Mouse (Mus musculus): ENCODE data around the gene Zfp553. TPM values are rescaled to one million over a fixed set of nuclear protein-coding genes. Genes with fewer than 3 reads are reported as not detected.

Gene Zfp553
- polyA plus RNA-seq, 1 experiment from 2014 or later, result 14.0 TPM

DNA sequence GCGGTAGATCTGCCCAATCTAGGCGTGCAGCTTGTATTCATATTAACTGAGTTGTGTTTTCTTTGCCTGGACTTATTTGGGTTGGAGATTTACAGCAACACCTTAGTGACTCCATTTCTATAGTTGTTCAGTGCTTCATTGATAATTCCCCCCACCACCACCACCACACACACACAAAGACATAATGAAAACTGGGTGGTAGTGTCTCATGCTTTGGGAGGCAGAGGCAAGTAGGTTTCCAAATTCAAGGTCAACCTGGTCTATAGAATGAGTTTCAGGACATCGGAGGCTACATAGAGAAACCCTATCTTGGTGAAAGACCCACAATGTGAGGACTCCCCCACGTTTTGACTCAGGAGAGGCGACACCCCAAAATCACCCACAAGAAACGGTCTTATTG lies 8.2 kb upstream of the Zfp553 start:
- no peak overlapping the region for H3K4me3 ChIP-seq (ENCODE audit: low read depth, low read length)
- H3K27ac ChIP-seq (replicated peaks; ENCODE audit: low read depth, low read length), result no peak overlapping the region
- ATAC-seq (ENCODE audit: low read depth), result no peak
- no peaks in the 10 kb centered on the region for H3K36me3 ChIP-seq (ENCODE audit: control insufficient read depth, insufficient read depth, low read length)
- H3K4me1 ChIP-seq (ENCODE audit: control insufficient read depth, insufficient read depth, low read length), result no peaks in the 10 kb centered on the region
- 90% methylated on average over 6 of the region's 6 CpGs for WGBS
- H3K4me2 ChIP-seq (ENCODE audit: low read depth, low read length), result no peak overlapping the region
- no peaks in the 10 kb centered on the region for H3K9me3 ChIP-seq (ENCODE audit: control insufficient read depth, low read length)
- no peaks in the 10 kb centered on the region for H3K27me3 ChIP-seq (replicated peaks; ENCODE audit: control insufficient read depth, insufficient read depth, low read length)
- H3K9ac ChIP-seq (ENCODE audit: low read depth, low read length), result no peak overlapping the region
- no peak for DNase-seq (ENCODE audit: low spot score)

GRCm38 (mm10) chr7:127225147-127225995 lies 7.5 kb upstream of the Zfp553 start:
- 83% methylated on average over 11 of the region's 11 CpGs for WGBS
- DNase-seq (ENCODE audit: low spot score), result no peak
- Histone ChIP-seq H3K27ac (replicated peaks; ENCODE audit: low read depth, low read length) (no peak overlapping the region), H3K9ac (ENCODE audit: low read depth, low read length) (no peak overlapping the region), H3K4me1 (ENCODE audit: control insufficient read depth, insufficient read depth, low read length) (no peaks in the 10 kb centered on the region), H3K9me3 (ENCODE audit: control insufficient read depth, low read length) (no peaks in the 10 kb centered on the region), H3K4me2 (ENCODE audit: low read depth, low read length) (no peak overlapping the region), H3K27me3 (replicated peaks; ENCODE audit: control insufficient read depth, insufficient read depth, low read length) (no peaks in the 10 kb centered on the region), H3K4me3 (ENCODE audit: low read depth, low read length) (no peak overlapping the region), H3K36me3 (ENCODE audit: control insufficient read depth, insufficient read depth, low read length) (0 out of 2 replicates have a peak, but pooled peaks cover 2% of the 10 kb centered on the region)
- ATAC-seq (ENCODE audit: low read depth), result no peak

GRCm38 (mm10) chr7:127228615-127229303 lies 4.1 kb upstream of the Zfp553 start:
- WGBS, result 70% methylated on average over 4 of the region's 4 CpGs
- Histone ChIP-seq H3K4me2 (ENCODE audit: low read depth, low read length) (no peak overlapping the region), H3K27ac (replicated peaks; ENCODE audit: low read depth, low read length) (no peak overlapping the region), H3K4me3 (ENCODE audit: low read depth, low read length) (no peak overlapping the region), H3K9me3 (ENCODE audit: control insufficient read depth, low read length) (no peaks in the 10 kb centered on the region), H3K4me1 (ENCODE audit: control insufficient read depth, insufficient read depth, low read length) (peaks cover 15% of the 10 kb centered on the region), H3K9ac (ENCODE audit: low read depth, low read length) (no peak overlapping the region), H3K36me3 (ENCODE audit: control insufficient read depth, insufficient read depth, low read length) (peaks cover 9% of the 10 kb centered on the region; the same call in 1 of the 2 replicates), H3K27me3 (replicated peaks; ENCODE audit: control insufficient read depth, insufficient read depth, low read length) (no peaks in the 10 kb centered on the region)
- ATAC-seq (ENCODE audit: low read depth) (0 out of 2 replicates have a peak, but pooled peaks have one; percentile 22), DNase-seq (ENCODE audit: low spot score) (peak; percentile 81)

DNA sequence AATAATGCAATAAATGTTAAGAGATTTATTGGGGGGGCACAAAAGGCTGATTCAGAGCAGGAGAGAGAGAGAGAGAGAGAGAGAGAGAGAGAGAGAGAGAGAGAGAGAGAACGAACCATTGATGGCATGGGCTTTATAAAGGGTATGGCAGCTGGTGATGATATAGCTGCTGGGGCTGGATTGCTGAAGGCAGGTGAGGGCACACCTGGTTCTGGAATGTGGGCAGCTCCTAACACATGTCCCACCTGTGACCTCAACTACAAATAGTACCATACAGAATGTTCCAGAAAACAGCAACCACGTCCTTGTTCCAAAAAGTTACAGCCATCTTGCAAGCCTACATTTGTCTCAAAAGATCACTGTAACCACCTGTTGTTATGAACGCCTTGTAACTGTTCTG lies 1.5 kb upstream of the Zfp553 start:
- Histone ChIP-seq H3K9ac (ENCODE audit: low read depth, low read length) (peak overlapping the region; percentile 90), H3K27me3 (replicated peaks; ENCODE audit: control insufficient read depth, insufficient read depth, low read length) (no peaks in the 10 kb centered on the region), H3K4me2 (ENCODE audit: low read depth, low read length) (peak overlapping the region; percentile 77), H3K4me1 (ENCODE audit: control insufficient read depth, insufficient read depth, low read length) (peaks cover 21% of the 10 kb centered on the region), H3K27ac (replicated peaks; ENCODE audit: low read depth, low read length) (0 out of 2 replicates have a peak overlapping the region, but pooled peaks have one; percentile 96), H3K9me3 (ENCODE audit: control insufficient read depth, low read length) (no peaks in the 10 kb centered on the region), H3K36me3 (ENCODE audit: control insufficient read depth, insufficient read depth, low read length) (peaks cover 27% of the 10 kb centered on the region), H3K4me3 (ENCODE audit: low read depth, low read length) (peak overlapping the region; percentile 93)
- no peak for ATAC-seq (ENCODE audit: low read depth)
- whole genome bisulfite sequencing, result 43% methylated on average over 3 of the region's 3 CpGs
- DNase-seq (ENCODE audit: low spot score), result no peak

- Histone ChIP-seq H3K4me1 (ENCODE audit: control insufficient read depth, insufficient read depth, low read length) (peaks cover 21% of the 10 kb centered on the region), H3K27ac (replicated peaks; ENCODE audit: low read depth, low read length) (peak overlapping the region; percentile 96), H3K9me3 (ENCODE audit: control insufficient read depth, low read length) (no peaks in the 10 kb centered on the region), H3K36me3 (ENCODE audit: control insufficient read depth, insufficient read depth, low read length) (peaks cover 34% of the 10 kb centered on the region), H3K9ac (ENCODE audit: low read depth, low read length) (peak overlapping the region; percentile 90), H3K4me2 (ENCODE audit: low read depth, low read length) (peak overlapping the region; percentile 77), H3K27me3 (replicated peaks; ENCODE audit: control insufficient read depth, insufficient read depth, low read length) (no peaks in the 10 kb centered on the region), H3K4me3 (ENCODE audit: low read depth, low read length) (peak overlapping the region; percentile 93)
- ATAC-seq (ENCODE audit: low read depth), result no peak
- DNase-seq (ENCODE audit: low spot score), result no peak
- WGBS, result 5% methylated on average over 20 of the region's 20 CpGs
These were observed 837 bp upstream of the Zfp553 start for GRCm38 (mm10) chr7:127231826-127232621.

DNA sequence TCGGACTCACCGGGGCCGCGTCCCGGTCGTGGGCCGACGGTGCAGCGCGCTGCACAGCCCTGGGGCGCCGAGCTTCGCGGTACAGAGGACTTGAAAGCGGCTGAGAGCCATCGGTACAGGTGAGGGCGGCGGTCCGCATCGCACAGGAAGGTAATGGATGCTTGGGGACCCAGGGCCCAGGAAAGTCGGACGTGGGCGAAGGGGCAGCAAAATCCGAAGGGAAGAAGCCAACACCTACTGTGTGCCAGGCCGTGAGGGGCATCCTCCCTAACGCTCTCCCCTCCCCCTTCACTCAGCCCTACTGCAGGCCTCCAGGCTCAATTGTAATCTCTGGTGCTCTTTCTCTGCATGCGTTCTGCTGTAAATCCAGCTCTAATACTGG lies 498 bp downstream of the Zfp553 start:
- peak overlapping the region; percentile 90 for H3K9ac ChIP-seq (ENCODE audit: low read depth, low read length)
- WGBS, result 0% methylated on average over 20 of the region's 27 CpGs
- peak; percentile 20; the same call in 1 of the 2 replicates for ATAC-seq (ENCODE audit: low read depth)
- H3K4me3 ChIP-seq (ENCODE audit: low read depth, low read length), result peak overlapping the region; percentile 93
- no peaks in the 10 kb centered on the region for H3K9me3 ChIP-seq (ENCODE audit: control insufficient read depth, low read length)
- peak overlapping the region; percentile 77 for H3K4me2 ChIP-seq (ENCODE audit: low read depth, low read length)
- peak; percentile 39 for DNase-seq (ENCODE audit: low spot score)
- peak overlapping the region; percentile 96 for H3K27ac ChIP-seq (replicated peaks; ENCODE audit: low read depth, low read length)
- H3K27me3 ChIP-seq (replicated peaks; ENCODE audit: control insufficient read depth, insufficient read depth, low read length), result no peaks in the 10 kb centered on the region
- H3K4me1 ChIP-seq (ENCODE audit: control insufficient read depth, insufficient read depth, low read length), result peaks cover 21% of the 10 kb centered on the region
- H3K36me3 ChIP-seq (ENCODE audit: control insufficient read depth, insufficient read depth, low read length), result peaks cover 47% of the 10 kb centered on the region

DNA sequence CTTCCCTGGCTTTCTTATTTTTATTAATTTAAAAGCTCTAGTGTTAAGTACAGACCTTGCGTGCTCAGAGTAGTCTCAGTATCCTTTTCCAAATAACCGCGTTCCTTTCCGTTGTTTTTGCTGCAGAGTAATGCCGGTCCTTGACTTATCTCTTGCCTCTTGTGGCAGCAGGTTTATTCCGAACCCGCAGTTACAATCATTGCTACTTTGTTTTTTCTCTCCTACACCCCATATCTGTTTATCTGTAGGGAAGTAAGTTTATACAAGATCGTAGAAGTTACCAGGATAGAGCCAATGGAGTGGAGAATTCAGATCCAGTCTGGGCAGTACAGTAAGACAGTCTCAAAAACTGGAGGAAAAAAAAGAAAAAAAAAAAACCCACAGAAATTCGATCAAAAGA lies 904 bp downstream of the Zfp553 start:
- ATAC-seq (ENCODE audit: low read depth) (no peak), DNase-seq (ENCODE audit: low spot score) (no peak)
- Histone ChIP-seq H3K4me3 (ENCODE audit: low read depth, low read length) (peak overlapping the region; percentile 93), H3K27ac (replicated peaks; ENCODE audit: low read depth, low read length) (peak overlapping the region; percentile 96), H3K9me3 (ENCODE audit: control insufficient read depth, low read length) (no peaks in the 10 kb centered on the region), H3K9ac (ENCODE audit: low read depth, low read length) (peak overlapping the region; percentile 90), H3K4me1 (ENCODE audit: control insufficient read depth, insufficient read depth, low read length) (peaks cover 21% of the 10 kb centered on the region), H3K4me2 (ENCODE audit: low read depth, low read length) (peak overlapping the region; percentile 77), H3K36me3 (ENCODE audit: control insufficient read depth, insufficient read depth, low read length) (peaks cover 51% of the 10 kb centered on the region), H3K27me3 (replicated peaks; ENCODE audit: control insufficient read depth, insufficient read depth, low read length) (no peaks in the 10 kb centered on the region)
- WGBS, result 5% methylated on average over 9 of the region's 9 CpGs

DNA sequence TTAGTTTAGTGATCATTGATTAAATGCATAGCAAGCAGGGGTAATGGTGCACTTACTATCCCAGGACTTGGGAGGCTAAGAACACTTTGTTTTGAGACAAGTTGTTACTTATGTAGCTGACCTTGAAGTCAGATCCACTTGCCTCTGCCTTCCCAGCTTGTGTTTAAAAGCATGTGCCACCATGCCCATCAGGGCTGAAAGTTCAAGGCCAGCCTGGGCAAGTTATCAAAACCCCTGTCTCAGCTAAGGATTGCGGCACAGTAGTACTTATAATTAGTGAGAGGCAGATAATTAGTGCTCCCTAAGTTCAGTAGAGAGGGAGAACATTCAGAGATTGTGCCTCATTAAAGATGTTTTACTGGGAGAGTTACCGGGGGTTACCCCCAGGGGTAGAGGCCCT lies 1.9 kb downstream of the Zfp553 start:
- peak overlapping the region; percentile 77; the same call in 1 of the 2 replicates for H3K4me2 ChIP-seq (ENCODE audit: low read depth, low read length)
- ATAC-seq (ENCODE audit: low read depth) (no peak), DNase-seq (ENCODE audit: low spot score) (no peak)

More for the DNA sequence above, 1.9 kb downstream of the Zfp553 start:
- Histone ChIP-seq H3K9me3 (ENCODE audit: control insufficient read depth, low read length) (no peaks in the 10 kb centered on the region), H3K36me3 (ENCODE audit: control insufficient read depth, insufficient read depth, low read length) (peaks cover 55% of the 10 kb centered on the region), H3K27ac (replicated peaks; ENCODE audit: low read depth, low read length) (no peak overlapping the region), H3K4me1 (ENCODE audit: control insufficient read depth, insufficient read depth, low read length) (peaks cover 21% of the 10 kb centered on the region), H3K4me3 (ENCODE audit: low read depth, low read length) (no peak overlapping the region; the same call in 1 of the 2 replicates), H3K9ac (ENCODE audit: low read depth, low read length) (no peak overlapping the region; the same call in 1 of the 2 replicates), H3K27me3 (replicated peaks; ENCODE audit: control insufficient read depth, insufficient read depth, low read length) (no peaks in the 10 kb centered on the region)
- 98% methylated on average over 2 of the region's 2 CpGs for WGBS

All from embryonic facial prominence, embryonic 14.5 days (tissue).